ENCODE assay signal across 25 mouse cellular contexts in genomic region chr13:59323933-59324332, GRCm38 (mm10).
A peak's percentile ranks its signal among the peaks of the same experiment; 100 is the strongest.
DNase-seq lines count a peak whose midpoint lies in the region; ATAC-seq lines count a peak whose summit lies in the region.
"Had no signal": no experiment of that assay in that cellular context is flagged by ENCODE, and none has a peak within 500 bp of the region (broad histone marks: within the 10 kb centered on the region; RNA-seq: fewer than 3 reads in every experiment).

No protein-coding gene starts in this region.

- no peaks in the 10 kb centered on the region for H3K36me3 ChIP-seq in kidney, embryonic 15.5 days
- no peaks in the 10 kb centered on the region for H3K36me3 ChIP-seq in kidney, embryonic 16.5 days (ENCODE audit: insufficient read depth, low read length)
- no peaks in the 10 kb centered on the region for H3K36me3 ChIP-seq in neural tube, embryonic 13.5 days
- H3K36me3 ChIP-seq: embryonic facial prominence, embryonic 13.5 days; embryonic facial prominence, embryonic 15.5 days; forebrain, embryonic 10.5 days; forebrain, embryonic 12.5 days; G1E had no signal

- H3K4me3 ChIP-seq in kidney, embryonic 15.5 days (replicated peaks): no peak overlapping the region
- no peak overlapping the region for H3K4me3 ChIP-seq in kidney, embryonic 16.5 days (ENCODE audit: low read length)
- no peak overlapping the region for H3K4me3 ChIP-seq in neural tube, embryonic 13.5 days
- H3K4me3 ChIP-seq: embryonic facial prominence, embryonic 13.5 days; embryonic facial prominence, embryonic 15.5 days; erythroblast, embryonic 14.5 days; forebrain, embryonic 10.5 days; forebrain, embryonic 12.5 days had no signal

- no peak overlapping the region for H3K4me2 ChIP-seq in kidney, embryonic 15.5 days
- H3K4me2 ChIP-seq in kidney, embryonic 16.5 days (replicated peaks; ENCODE audit: low read depth, low read length): no peak overlapping the region
- H3K4me2 ChIP-seq in neural tube, embryonic 13.5 days: no peak overlapping the region
- H3K4me2 ChIP-seq: embryonic facial prominence, embryonic 13.5 days; embryonic facial prominence, embryonic 15.5 days; forebrain, embryonic 12.5 days had no signal

- WGBS in kidney, embryonic 15.5 days: 61% methylated on average over 3 of the region's 3 CpGs
- 46% methylated on average over 3 of the region's 3 CpGs for WGBS in kidney, embryonic 16.5 days
- WGBS in neural tube, embryonic 13.5 days: 46% methylated on average over 3 of the region's 3 CpGs

- no peaks in the 10 kb centered on the region for H3K9me3 ChIP-seq in kidney, embryonic 15.5 days (replicated peaks)
- H3K9me3 ChIP-seq in kidney, embryonic 16.5 days (ENCODE audit: low read length): no peaks in the 10 kb centered on the region
- no peaks in the 10 kb centered on the region for H3K9me3 ChIP-seq in neural tube, embryonic 13.5 days
- H3K9me3 ChIP-seq: embryonic facial prominence, embryonic 13.5 days; embryonic facial prominence, embryonic 15.5 days; forebrain, embryonic 10.5 days; forebrain, embryonic 12.5 days had no signal

- H3K27me3 ChIP-seq in kidney, embryonic 15.5 days: no peaks in the 10 kb centered on the region
- H3K27me3 ChIP-seq in kidney, embryonic 16.5 days (ENCODE audit: insufficient read depth, low read length): no peaks in the 10 kb centered on the region
- H3K27me3 ChIP-seq in neural tube, embryonic 13.5 days: no peaks in the 10 kb centered on the region
- H3K27me3 ChIP-seq: CH12.LX; embryonic facial prominence, embryonic 13.5 days; embryonic facial prominence, embryonic 15.5 days; forebrain, embryonic 12.5 days had no signal

- peak; percentile 50 to 57 for DNase-seq in cerebellum, postnatal 10 days
- DNase-seq in cerebellum, adult 18-20 months: no peak
- no peak for DNase-seq in neural tube, embryonic 10.5 days (ENCODE audit: extremely low spot score, low spot score)
- DNase-seq in Muller cell, postnatal 12 days (ENCODE audit: inconsistent ontology term): peak; percentile 50
- no peak for DNase-seq in gastrocnemius, adult 8-10 months (ENCODE audit: low spot score in 2 of 2)
- DNase-seq: adrenal gland, adult 2 months; adrenal gland, postnatal 25 days; B cell, adult 2 months; cerebellum, adult 11-12 months; cerebellum, adult 8-10 months; cerebellum, adult 9-11 months; cerebellum, postnatal 36 days had no signal

- ATAC-seq in kidney, embryonic 15.5 days (replicated peaks; ENCODE audit: low FRiP score): peak; percentile 58
- ATAC-seq in kidney, embryonic 16.5 days (ENCODE audit: low FRiP score, low TSS enrichment): no peak
- peak; percentile 43; the same call in 1 of the 2 replicates for ATAC-seq in neural tube, embryonic 13.5 days (ENCODE audit: low read depth)
- ATAC-seq: CD4-positive, CD25-positive, alpha-beta regulatory T cell, adult 4 months; forebrain, embryonic 14.5 days; forebrain, embryonic 16.5 days had no signal

- no peak overlapping the region for H3K9ac ChIP-seq in kidney, embryonic 15.5 days
- H3K9ac ChIP-seq in kidney, embryonic 16.5 days (replicated peaks; ENCODE audit: low read length): no peak overlapping the region
- H3K9ac ChIP-seq in neural tube, embryonic 13.5 days: no peak overlapping the region
- H3K9ac ChIP-seq: embryonic facial prominence, embryonic 13.5 days; embryonic facial prominence, embryonic 15.5 days; forebrain, embryonic 12.5 days had no signal

- no peaks in the 10 kb centered on the region for H3K4me1 ChIP-seq in kidney, embryonic 15.5 days
- no peaks in the 10 kb centered on the region for H3K4me1 ChIP-seq in kidney, embryonic 16.5 days (ENCODE audit: insufficient read depth, low read length)
- H3K4me1 ChIP-seq in neural tube, embryonic 13.5 days (replicated peaks): peaks cover 9% of the 10 kb centered on the region
- H3K4me1 ChIP-seq: embryonic facial prominence, embryonic 13.5 days; embryonic facial prominence, embryonic 15.5 days; forebrain, embryonic 12.5 days had no signal

- no peak overlapping the region for H3K27ac ChIP-seq in kidney, embryonic 15.5 days
- no peak overlapping the region for H3K27ac ChIP-seq in kidney, embryonic 16.5 days (ENCODE audit: low read length)
- peak overlapping the region; percentile 59 for H3K27ac ChIP-seq in neural tube, embryonic 13.5 days (replicated peaks)
- H3K27ac ChIP-seq: embryonic facial prominence, embryonic 13.5 days; embryonic facial prominence, embryonic 15.5 days; forebrain, embryonic 10.5 days; forebrain, embryonic 12.5 days had no signal

Comparison
In these comparisons a context has a peak if more than half of its experiments do, and no peak if none do; other contexts are left out.
1. DNase-seq: peak in cerebellum, postnatal 10 days (2 of 2) and Muller cell, postnatal 12 days (single experiment); none in cerebellum, adult 18-20 months (0 of 2), neural tube, embryonic 10.5 days (single experiment) and gastrocnemius, adult 8-10 months (0 of 2).